11 mouse cellular contexts compared by ENCODE assay signal in the genomic region with DNA sequence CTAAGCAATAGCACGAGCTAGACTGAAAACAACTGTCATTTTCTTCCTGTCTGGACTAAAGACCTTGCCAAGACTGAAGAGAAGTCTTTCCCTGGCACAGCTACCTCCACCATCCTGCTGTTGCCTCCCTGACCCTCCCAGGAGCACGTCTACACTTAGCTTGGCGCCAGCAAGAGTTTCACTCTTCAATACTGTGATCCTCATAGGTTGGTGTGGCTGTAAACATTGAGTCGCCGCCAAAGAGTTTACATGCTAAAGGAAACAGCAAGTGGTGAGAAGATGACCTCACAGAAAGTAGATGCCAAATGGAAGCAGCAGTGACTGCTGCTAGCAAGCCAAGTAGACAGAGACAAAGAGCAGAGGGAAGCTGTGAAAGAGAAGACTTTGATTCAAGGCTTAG.
A peak's percentile ranks its signal among the peaks of the same experiment; 100 is the strongest.
DNase-seq lines count a peak whose midpoint lies in the region; ATAC-seq and TF ChIP-seq lines count a peak whose summit lies in the region.
"Had no signal": no experiment of that assay in that cellular context is flagged by ENCODE, and none has a peak within 500 bp of the region (broad histone marks: within the 10 kb centered on the region; RNA-seq: fewer than 3 reads in every experiment).

No protein-coding gene starts in this region.

- H3K36me3 ChIP-seq in embryonic facial prominence, embryonic 14.5 days (ENCODE audit: control insufficient read depth, insufficient read depth, low read length), result no peaks in the 10 kb centered on the region
- no peaks in the 10 kb centered on the region for H3K36me3 ChIP-seq in embryonic facial prominence, embryonic 10.5 days (replicated peaks)
- H3K36me3 ChIP-seq in limb, embryonic 14.5 days (ENCODE audit: control insufficient read depth, insufficient read depth, low read length), result no peaks in the 10 kb centered on the region
- no peaks in the 10 kb centered on the region for H3K36me3 ChIP-seq in limb, embryonic 10.5 days
- H3K36me3 ChIP-seq in kidney, adult 2 months (ENCODE audit: control insufficient read depth, insufficient read depth, low read length), result no peaks in the 10 kb centered on the region
- H3K36me3 ChIP-seq: heart, embryonic 15.5 days; liver, embryonic 15.5 days had no signal

- no peak overlapping the region for H3K4me2 ChIP-seq in embryonic facial prominence, embryonic 14.5 days (ENCODE audit: low read depth, low read length)
- no peak overlapping the region for H3K4me2 ChIP-seq in limb, embryonic 14.5 days (replicated peaks; ENCODE audit: low read depth, low read length, severe bottlenecking)
- H3K4me2 ChIP-seq: heart, embryonic 15.5 days; liver, embryonic 15.5 days had no signal

- no peak overlapping the region for H3K27ac ChIP-seq in embryonic facial prominence, embryonic 14.5 days (replicated peaks; ENCODE audit: low read depth, low read length)
- H3K27ac ChIP-seq in embryonic facial prominence, embryonic 10.5 days (replicated peaks), result no peak overlapping the region
- no peak overlapping the region for H3K27ac ChIP-seq in limb, embryonic 14.5 days (replicated peaks; ENCODE audit: low read depth, low read length)
- no peak overlapping the region for H3K27ac ChIP-seq in limb, embryonic 10.5 days
- H3K27ac ChIP-seq in kidney, adult 2 months (ENCODE audit: insufficient read depth, low read depth, low read length), result no peak overlapping the region
- H3K27ac ChIP-seq: heart, embryonic 15.5 days; liver, embryonic 15.5 days had no signal

- peak; percentile 39 for DNase-seq in embryonic facial prominence, embryonic 14.5 days (ENCODE audit: low spot score)
- DNase-seq in embryonic facial prominence, embryonic 10.5 days (ENCODE audit: low spot score), result no peak
- peak; percentile 20 for DNase-seq in limb, embryonic 14.5 days (ENCODE audit: low spot score)
- no peak for DNase-seq in limb, embryonic 10.5 days (ENCODE audit: low spot score)
- DNase-seq in heart, postnatal 10 days, result peak; percentile 58 to 61
- DNase-seq in lung, postnatal 4 days, result peak; percentile 63 to 71
- no peak for DNase-seq in kidney, adult 2 months
- DNase-seq in spleen, postnatal 36 days (ENCODE audit: low spot score in 2 of 2), result no peak
- DNase-seq: thymus, postnatal 25 days had no signal

- H3K4me3 ChIP-seq in embryonic facial prominence, embryonic 14.5 days (ENCODE audit: low read depth, low read length), result no peak overlapping the region
- no peak overlapping the region for H3K4me3 ChIP-seq in embryonic facial prominence, embryonic 10.5 days
- no peak overlapping the region for H3K4me3 ChIP-seq in limb, embryonic 14.5 days (replicated peaks; ENCODE audit: low read length)
- no peak overlapping the region for H3K4me3 ChIP-seq in limb, embryonic 10.5 days
- H3K4me3 ChIP-seq in kidney, adult 2 months (ENCODE audit: insufficient read depth, low read depth, low read length), result no peak overlapping the region
- H3K4me3 ChIP-seq: heart, embryonic 15.5 days; liver, embryonic 15.5 days had no signal

- TF ChIP-seq POLR2A in limb, embryonic 14.5 days (IDR thresholded peaks at IDR 0.05; ENCODE audit: borderline replicate concordance, extremely low read depth, insufficient read depth, insufficient read length), result no peak
- no peak for TF ChIP-seq POLR2A in kidney, adult 2 months (IDR thresholded peaks at IDR 0.05; ENCODE audit: low read depth, low read length)

- no peaks in the 10 kb centered on the region for H3K4me1 ChIP-seq in embryonic facial prominence, embryonic 14.5 days (ENCODE audit: control insufficient read depth, insufficient read depth, low read length)
- H3K4me1 ChIP-seq in embryonic facial prominence, embryonic 10.5 days, result no peaks in the 10 kb centered on the region
- no peaks in the 10 kb centered on the region for H3K4me1 ChIP-seq in limb, embryonic 14.5 days (ENCODE audit: control insufficient read depth, insufficient read depth, low read length)
- H3K4me1 ChIP-seq in limb, embryonic 10.5 days, result peaks cover 2% of the 10 kb centered on the region; the same call in 1 of the 2 replicates
- H3K4me1 ChIP-seq in kidney, adult 2 months (ENCODE audit: control insufficient read depth, insufficient read depth, low read length), result no peaks in the 10 kb centered on the region
- H3K4me1 ChIP-seq: liver, embryonic 15.5 days had no signal

- 65% methylated on average over 5 of the region's 5 CpGs for WGBS in embryonic facial prominence, embryonic 14.5 days
- 82% methylated on average over 5 of the region's 5 CpGs for WGBS in embryonic facial prominence, embryonic 10.5 days
- 67% methylated on average over 5 of the region's 5 CpGs for WGBS in limb, embryonic 14.5 days
- WGBS in limb, embryonic 10.5 days, result 80% methylated on average over 5 of the region's 5 CpGs
- WGBS in kidney, adult 2 months, result 62% methylated on average over 5 of the region's 5 CpGs

- ATAC-seq in embryonic facial prominence, embryonic 14.5 days (ENCODE audit: low read depth), result no peak
- no peak for ATAC-seq in limb, embryonic 14.5 days (ENCODE audit: low FRiP score, low read depth)

- H3K27me3 ChIP-seq in embryonic facial prominence, embryonic 14.5 days (replicated peaks; ENCODE audit: control insufficient read depth, insufficient read depth, low read length), result no peaks in the 10 kb centered on the region
- no peaks in the 10 kb centered on the region for H3K27me3 ChIP-seq in embryonic facial prominence, embryonic 10.5 days (replicated peaks; ENCODE audit: low read depth, poor library complexity, severe bottlenecking)
- no peaks in the 10 kb centered on the region for H3K27me3 ChIP-seq in limb, embryonic 14.5 days (ENCODE audit: control insufficient read depth, insufficient read depth, low read length)
- H3K27me3 ChIP-seq in limb, embryonic 10.5 days (ENCODE audit: low read depth, poor library complexity, severe bottlenecking), result no peaks in the 10 kb centered on the region
- H3K27me3 ChIP-seq in kidney, adult 2 months (replicated peaks; ENCODE audit: control insufficient read depth, insufficient read depth, low read length), result no peaks in the 10 kb centered on the region
- H3K27me3 ChIP-seq: heart, embryonic 15.5 days; liver, embryonic 15.5 days had no signal

- intact Hi-C loops in heart, postnatal 10 days (cut with DNase I), result no loop called here

- no peaks in the 10 kb centered on the region for H3K9me3 ChIP-seq in embryonic facial prominence, embryonic 14.5 days (ENCODE audit: control insufficient read depth, low read length)
- H3K9me3 ChIP-seq in embryonic facial prominence, embryonic 10.5 days, result no peaks in the 10 kb centered on the region
- no peaks in the 10 kb centered on the region for H3K9me3 ChIP-seq in limb, embryonic 14.5 days (ENCODE audit: control insufficient read depth, low read length)
- no peaks in the 10 kb centered on the region for H3K9me3 ChIP-seq in limb, embryonic 10.5 days (replicated peaks)
- H3K9me3 ChIP-seq: heart, embryonic 15.5 days; liver, embryonic 15.5 days had no signal

- H3K9ac ChIP-seq in embryonic facial prominence, embryonic 14.5 days (ENCODE audit: low read depth, low read length), result no peak overlapping the region
- H3K9ac ChIP-seq in limb, embryonic 14.5 days (ENCODE audit: low read depth, low read length, severe bottlenecking), result no peak overlapping the region
- H3K9ac ChIP-seq: heart, embryonic 15.5 days; liver, embryonic 15.5 days had no signal

- TF ChIP-seq CTCF in kidney, adult 2 months (conservative IDR thresholded peaks at IDR 0.05; ENCODE audit: insufficient read depth, insufficient read length, low read depth, low read length), result no peak

Comparison
In these comparisons a context has a peak if more than half of its experiments do, and no peak if none do; other contexts are left out.
1. DNase-seq: peak in embryonic facial prominence, embryonic 14.5 days (single experiment), limb, embryonic 14.5 days (single experiment), heart, postnatal 10 days (2 of 2) and lung, postnatal 4 days (2 of 2); none in embryonic facial prominence, embryonic 10.5 days (single experiment), limb, embryonic 10.5 days (single experiment), kidney, adult 2 months (single experiment) and spleen, postnatal 36 days (0 of 2).